Mouse (Mus musculus): ENCODE results near the gene Msrb3. TPM values are rescaled to one million over a fixed set of nuclear protein-coding genes. Genes with fewer than 3 reads are reported as not detected.

The Msrb3 gene
- 1 to 10 TPM; 3.4 to 4.6 TPM for total RNA-seq (2021)

- peak; percentile 59 to 66 for DNase-seq
These were observed at the start of gene Msrb3 for GRCm38 (mm10) chr10:120898785-120899762. Gene Msrb3, minus strand, starts transcription at chr10:120899101.

DNA sequence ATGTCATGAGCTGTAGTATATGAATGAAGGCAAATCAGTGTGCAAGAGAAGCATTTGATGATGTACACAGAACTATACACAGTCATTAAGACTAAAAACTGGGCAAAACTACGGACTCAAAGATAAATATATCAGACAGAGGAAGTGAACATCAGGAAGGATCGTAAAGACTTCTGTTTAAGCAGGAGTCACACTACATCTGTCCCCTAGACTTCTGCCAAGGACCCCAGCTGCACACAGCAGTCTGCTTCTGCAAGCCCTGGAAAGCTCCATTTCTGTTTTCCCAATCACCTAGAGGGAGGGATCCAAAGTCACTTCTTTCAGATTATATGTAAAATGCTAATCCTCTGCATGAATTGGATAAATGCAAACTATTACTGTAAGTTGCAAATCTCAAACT lies 49.6 kb upstream of the Msrb3 start:
- no peak for DNase-seq

- DNase-seq = no peak
These were observed 48.9 kb upstream of the Msrb3 start for GRCm38 (mm10) chr10:120947842-120948241.

DNA sequence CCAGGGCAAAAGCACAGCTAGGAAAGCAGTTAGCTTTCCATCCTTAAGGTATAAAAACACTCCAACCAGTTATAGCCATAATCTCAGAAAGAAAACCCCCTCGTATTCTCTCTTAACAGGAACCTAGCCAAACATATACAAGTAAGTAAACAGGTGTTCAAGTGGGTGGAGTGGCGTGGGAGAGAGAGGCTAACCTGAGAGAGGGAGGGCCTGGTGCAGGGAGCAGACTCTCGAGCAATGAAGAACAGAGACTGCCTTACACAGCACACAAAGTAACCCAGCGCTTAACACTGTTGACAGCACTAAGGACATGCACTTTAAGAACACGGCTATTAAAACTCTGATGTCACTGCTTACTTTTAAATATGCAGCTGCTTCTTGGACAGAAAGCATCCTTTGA lies 47.9 kb upstream of the Msrb3 start:
- DNase-seq = no peak

- no peak for DNase-seq
These were observed 40.0 kb upstream of the Msrb3 start for GRCm38 (mm10) chr10:120938904-120939208.

DNA sequence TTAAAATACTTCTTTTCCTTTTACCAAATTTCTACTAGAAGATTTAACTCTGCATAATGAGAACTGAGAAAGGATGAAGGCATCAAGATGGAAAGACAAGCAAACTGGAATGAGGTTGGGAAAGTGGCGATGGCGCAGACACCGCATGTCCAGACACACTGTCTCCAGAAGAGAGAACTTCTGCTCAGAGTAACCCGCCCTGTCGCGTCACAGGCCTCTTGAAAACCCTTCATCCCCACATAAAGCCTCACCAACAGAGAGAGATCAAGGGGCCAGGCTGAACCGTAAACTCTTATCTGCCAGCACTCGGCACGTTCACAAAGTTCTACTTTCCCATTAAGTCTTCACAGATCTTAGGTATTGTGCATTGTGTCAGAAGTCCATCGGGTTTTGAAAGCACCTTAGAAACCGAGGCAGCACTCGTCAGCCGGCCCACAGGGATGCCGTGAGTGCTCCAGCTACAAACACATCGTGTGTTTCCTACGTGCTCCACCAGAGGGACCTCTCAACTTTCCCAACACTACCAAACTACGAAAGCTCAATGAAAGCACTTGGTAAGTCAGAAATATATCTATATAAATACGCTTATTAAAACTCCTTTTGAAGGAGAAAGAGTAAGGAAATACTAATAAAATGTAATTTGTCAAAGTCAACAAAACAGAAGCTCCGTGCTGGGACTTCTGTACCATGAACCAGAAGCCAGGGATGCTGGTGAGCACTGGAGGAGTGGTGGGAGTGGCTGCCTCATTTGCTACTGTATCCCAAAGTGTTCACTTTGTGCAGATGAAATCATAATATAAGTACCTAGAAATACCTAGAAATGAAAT lies 39.4 kb upstream of the Msrb3 start:
- peak; percentile 37 to 59 for DNase-seq

GRCm38 (mm10) chr10:120929536-120929935 lies 30.6 kb upstream of the Msrb3 start:
- no peak for DNase-seq

DNA sequence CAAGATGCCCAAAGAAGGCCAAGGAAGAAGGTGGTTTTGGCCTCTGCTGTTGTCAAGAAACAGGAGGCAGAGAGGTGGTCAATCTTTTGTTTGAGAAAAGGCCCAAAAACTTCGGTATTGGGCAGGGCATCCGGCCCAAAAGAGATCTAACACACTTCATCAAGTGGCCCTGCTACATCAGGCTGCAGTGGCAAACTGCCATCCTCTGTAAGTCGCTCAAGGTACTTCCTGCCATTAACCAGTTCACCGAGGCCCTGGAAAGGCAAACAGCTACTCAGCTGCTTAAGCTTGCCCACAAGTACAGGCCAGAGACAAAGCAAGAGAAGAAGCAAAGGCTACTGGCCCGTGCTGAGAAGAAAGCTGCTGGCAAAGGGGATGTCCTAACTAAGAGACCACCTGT lies 29.3 kb upstream of the Msrb3 start:
- DNase-seq = no peak

- no peak for DNase-seq
These were observed 27.3 kb upstream of the Msrb3 start for GRCm38 (mm10) chr10:120926156-120926555.

GRCm38 (mm10) chr10:120921501-120921900 lies 22.6 kb upstream of the Msrb3 start:
- DNase-seq = no peak

DNA sequence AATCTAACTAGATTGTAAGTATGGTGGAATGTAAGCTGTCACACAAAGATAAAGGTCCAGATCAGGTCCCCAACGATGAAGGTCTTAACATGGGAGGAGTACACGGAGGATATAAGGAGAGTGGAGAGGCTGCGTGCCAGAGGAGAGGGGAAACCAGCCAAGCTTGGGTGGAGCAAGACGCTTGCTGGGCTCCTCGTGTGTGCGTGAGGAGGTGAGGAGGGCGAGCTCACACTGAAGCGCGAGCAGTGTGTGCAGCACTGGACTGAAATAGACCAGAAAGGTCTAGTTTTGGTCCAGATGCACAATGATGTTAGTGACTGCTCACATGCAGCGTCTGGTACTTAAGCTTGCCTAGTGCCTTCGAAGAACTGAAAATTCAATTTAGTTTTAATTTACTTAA lies 21.7 kb upstream of the Msrb3 start:
- DNase-seq = no peak

- no peak for DNase-seq
These were observed 17.3 kb upstream of the Msrb3 start for GRCm38 (mm10) chr10:120916250-120916649.

DNA sequence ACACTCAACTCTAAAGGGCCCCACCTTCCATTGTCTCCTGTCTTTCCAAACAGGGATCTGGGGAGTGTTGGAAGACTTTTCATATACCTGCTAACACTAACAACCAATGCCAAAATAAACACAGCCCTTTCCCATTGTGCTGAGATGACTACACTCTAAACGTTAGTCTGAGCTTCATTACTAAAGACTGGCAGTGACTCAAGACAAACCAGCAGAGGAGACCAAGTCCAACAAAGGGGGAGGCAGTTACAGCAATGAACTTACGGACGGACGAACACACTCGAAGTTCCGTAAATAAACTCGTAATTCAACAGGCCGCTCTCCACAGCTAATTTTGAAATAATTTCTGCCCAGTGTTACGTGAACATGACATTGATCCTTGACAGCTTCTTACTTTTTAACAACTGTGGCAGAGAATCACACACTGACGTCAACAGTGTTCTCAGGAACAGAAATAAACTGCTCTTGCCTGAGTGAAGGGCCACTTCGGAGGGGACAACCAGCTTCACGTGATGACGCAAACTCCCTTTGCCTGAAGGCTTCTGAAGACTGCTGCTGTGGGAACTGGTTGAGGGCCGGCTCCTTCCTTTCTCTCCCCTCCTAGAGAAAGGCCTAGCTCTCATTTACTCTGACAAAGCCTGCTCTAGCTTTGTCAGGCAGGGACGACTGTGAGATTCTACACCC lies 16.2 kb upstream of the Msrb3 start:
- DNase-seq = no peak

- DNase-seq = no peak
These were observed 15.4 kb upstream of the Msrb3 start for GRCm38 (mm10) chr10:120914286-120914685.

DNA sequence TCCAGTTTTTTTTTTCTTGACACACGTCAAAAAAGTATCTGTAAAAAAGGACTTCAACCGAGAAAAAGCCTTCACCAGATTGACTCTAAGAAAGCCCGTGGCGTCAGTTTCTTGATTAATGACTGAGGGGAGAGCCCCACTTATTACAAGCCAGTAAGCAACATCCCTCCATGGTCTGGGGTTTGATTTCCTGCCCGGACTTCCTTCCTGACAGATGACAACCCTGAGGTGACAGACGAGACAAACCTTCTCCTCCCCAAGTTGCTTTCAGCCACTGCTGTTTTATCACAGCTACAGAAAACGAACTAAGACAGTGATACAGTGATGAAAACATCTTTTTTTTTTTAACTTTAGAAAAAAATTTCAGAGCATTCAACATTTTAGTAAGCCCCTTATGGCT lies 14.9 kb upstream of the Msrb3 start:
- DNase-seq = no peak

DNA sequence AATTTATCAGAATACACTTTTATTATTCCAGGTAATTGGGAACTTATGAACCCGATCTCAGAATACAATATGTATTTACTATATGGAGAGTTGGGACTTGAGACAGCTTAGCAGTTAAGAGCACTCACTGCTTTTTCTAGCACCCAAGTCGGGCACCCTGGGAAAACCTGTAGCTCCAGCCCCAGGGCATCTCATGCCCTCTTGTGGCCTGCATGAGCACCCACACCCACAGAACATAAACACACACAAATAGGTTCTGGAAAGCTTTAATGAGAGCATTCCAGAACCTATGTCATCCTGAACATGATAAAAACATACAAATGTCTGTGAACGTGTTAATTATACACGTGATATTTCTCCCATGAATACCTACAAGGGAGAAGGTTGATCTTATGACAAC lies 13.1 kb upstream of the Msrb3 start:
- DNase-seq = no peak

DNA sequence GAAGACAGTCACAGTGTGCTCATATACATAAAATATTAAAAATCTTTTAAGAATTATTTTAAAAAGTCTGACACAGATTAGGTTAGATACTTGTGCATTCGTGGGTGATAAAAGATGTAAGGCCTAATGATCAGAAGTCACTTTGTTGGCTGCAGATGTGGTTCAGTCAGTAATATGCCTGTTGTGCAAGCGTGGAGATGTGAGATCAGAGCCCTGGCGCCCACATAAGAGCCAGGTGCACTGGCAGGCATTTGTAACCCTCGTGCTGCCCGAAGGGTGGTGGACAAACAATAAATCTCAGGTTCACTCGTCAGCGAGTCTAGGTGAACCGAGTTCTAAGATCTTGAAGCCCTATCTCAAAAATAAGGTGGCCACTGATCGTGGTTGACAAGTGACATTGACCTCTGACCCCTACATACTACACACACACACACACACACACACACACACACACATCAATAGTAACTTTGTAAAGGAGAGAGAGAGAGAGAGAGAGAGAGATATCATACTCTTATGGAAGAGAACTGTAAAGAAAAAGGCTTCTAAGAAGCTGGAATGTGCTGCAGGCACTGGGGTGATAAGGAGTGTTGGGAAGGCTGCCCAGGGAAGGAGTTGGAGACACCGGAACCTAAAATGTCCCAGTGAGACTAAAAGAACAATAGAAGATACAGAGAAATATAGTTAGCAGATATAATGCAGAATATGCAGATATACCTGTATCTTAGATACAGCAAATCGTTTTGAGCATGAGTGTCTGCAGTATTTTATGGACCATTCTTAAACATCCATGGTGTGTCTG lies 10.1 kb upstream of the Msrb3 start:
- no peak for DNase-seq

DNA sequence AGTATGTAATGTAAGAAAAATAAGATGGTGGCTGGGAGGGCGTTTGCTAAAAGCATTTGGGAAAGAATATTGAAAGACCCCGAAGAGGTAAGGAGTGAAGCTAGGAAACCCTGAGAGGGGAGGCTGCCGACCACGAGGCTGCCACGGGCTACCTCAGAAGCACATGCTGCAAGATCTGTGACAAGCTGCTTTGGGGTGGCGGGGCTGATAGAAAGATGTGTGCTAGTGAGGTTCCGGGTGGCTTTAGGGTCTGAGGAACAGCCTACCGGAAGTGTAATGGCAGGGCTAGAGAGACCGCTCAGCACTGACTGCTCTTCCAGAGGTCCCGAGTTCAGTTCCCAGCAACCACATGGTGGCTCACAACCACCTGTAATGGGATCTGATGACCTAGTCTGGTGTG lies 5.8 kb upstream of the Msrb3 start:
- DNase-seq = no peak

DNA sequence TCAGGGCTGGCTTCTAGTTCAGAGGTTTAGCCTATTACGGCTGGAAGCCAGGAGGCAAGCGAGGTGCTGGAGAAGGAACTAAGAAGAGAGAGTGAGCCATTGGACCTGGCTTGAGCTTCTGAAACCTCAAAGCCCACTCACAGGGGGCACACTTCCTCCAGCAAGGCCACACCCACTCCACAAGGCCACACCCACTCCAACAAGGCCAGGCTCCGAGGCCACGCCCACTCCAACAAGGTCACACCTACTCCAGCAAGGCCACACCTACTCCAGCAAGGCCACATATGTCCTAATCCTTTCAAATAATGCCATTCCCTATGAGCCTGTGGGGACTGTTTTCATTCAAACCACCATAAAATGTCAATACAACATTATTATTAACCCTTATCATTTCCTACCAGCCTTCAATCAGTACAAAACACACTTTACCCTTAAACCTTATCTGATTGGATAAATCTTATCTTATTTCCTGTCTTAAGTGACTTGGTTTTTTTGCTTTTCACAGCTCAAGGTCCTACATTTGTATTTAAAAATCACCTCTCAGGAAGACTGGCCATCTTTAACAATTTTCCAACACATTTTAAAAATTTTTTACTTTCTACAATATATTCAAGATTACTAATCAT lies 5.1 kb upstream of the Msrb3 start:
- DNase-seq = no peak

DNA sequence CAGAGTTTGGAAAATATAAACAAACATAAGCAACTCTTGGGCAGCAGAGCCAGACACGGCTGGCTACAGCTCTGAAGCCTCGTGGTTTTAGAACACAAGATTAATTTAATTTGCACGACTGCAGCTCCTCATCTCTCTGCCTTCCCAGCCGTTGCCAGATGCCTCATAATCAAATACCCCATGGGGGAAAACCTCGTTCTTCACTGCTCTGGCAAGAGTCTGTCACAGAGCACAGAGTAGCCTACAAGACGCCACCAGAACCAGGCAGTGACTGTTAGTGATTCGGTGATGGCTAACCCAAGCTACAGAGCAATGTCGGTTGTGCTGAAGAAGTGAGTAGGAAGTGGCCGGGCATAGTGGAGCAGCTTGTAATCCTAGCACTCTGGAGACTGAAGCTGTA lies 2.8 kb upstream of the Msrb3 start:
- DNase-seq = no peak

DNA sequence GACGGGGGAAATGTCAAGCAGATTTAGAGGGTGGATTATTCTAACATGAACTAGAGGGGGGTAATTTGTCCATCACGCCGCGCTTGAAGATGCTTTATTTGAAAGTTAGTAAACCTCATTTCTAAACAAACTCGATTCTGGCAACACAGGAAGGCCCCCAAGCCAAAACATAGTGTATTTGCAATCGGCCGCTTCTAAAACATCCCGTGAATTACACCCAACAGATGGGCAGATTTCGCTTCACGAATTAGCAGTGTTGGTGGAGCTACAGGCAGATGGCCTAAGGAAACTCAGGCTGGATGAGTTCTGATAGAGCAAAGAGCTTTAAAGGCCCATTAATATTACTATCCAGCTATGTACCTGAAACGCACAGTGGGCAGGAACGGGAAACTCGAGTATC lies 1.2 kb upstream of the Msrb3 start:
- DNase-seq = peak; percentile 30 to 31

DNA sequence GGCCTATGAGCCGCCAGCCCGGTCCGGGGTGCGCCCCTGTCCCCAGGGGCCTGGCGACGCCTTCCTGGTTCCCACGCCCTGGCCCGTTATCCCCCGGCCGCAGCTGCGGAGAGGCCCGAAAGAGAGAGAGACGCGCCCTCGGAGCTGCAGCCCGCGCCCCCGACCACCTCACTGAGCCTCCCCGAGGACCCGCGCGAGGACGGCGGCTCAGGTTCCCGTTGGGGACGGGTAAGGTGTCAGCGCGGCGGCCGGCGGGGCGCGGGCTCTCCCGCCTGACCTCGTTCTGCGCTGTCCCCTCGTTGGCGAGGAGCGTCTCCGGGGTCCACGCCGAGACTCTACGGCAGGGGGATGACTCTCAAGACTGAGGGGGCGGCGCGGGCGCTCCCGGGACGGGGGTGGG lies 544 bp downstream of the Msrb3 start:
- DNase-seq = no peak
